Mouse (Mus musculus) thymus, adult 2 months (tissue): Measurements from ENCODE around the gene Zc3h6.

Source experiments
- CTCF ChIP-seq: fragments of 200-500 bp; IDR thresholded peaks from 2 replicates; pipeline ENCODE4 v1.5.1; 2012; ENCODE audit warnings: mild to moderate bottlenecking, control low read depth, low read length, moderate library complexity, borderline replicate concordance; ENCODE audit not compliant: control insufficient read depth, poor library complexity, insufficient read depth; ENCODE audit errors: extremely low read depth
- POLR2A ChIP-seq: fragments of 200-500 bp; IDR thresholded peaks from 2 replicates; pipeline ENCODE4 v1.6.1; 2012; ENCODE audit warnings: mild to moderate bottlenecking, low read length, control low read depth, moderate library complexity; ENCODE audit not compliant: control insufficient read depth, poor library complexity, insufficient read depth; ENCODE audit errors: extremely low read depth

- TF ChIP-seq CTCF: no peak
- TF ChIP-seq POLR2A: no peak
Measured at GRCm38 (mm10) chr2:128975572-128975971, 8.4 kb downstream of the Zc3h6 start.
